Mouse (Mus musculus): ENCODE measurements around the gene Pigt.

Pigt gene

DNA sequence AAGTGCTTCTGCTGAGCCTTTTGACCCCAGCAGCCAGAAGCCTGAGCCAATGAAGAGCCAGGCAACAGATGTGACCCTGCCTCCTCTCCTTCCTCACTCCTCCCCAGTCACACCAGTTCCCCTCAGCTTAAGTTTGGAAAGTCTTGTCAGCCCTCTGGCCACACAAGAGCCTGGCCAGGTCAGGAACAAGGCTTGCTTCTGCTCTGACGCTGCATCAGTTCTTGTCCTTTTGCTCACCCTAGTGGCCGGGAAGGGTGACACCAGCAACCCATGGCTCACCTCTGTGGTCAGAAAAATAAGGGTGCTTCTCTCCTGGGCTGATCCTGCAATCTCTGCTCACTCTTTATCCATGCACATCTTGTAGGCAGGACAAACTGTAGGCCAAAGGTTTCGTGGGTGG is 23.5 kb downstream of the Pigt start:
- peak; percentile 59 for DNase-seq (ENCODE audit: low read depth, low spot score)

DNA sequence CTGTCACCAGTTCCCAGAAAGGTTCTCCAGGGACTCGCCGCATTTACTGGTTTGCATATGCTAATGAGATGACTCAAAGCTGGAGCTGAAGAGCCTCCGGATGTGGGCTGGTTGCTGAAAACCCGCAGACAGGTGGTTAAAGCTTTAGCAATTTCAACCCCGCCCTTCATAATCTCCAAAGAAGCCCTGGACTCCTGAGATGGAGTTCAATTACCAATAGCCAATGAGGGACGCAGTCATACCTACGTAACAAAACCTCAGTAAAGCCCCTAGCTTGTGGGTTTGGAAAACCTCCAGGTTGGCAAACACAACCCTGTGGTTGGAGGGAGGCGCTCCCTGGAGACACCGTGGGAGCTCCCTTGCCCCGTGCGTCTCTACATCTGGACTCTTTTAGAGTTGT is 24.5 kb downstream of the Pigt start:
- no peak for DNase-seq (ENCODE audit: low read depth, low spot score)

DNA sequence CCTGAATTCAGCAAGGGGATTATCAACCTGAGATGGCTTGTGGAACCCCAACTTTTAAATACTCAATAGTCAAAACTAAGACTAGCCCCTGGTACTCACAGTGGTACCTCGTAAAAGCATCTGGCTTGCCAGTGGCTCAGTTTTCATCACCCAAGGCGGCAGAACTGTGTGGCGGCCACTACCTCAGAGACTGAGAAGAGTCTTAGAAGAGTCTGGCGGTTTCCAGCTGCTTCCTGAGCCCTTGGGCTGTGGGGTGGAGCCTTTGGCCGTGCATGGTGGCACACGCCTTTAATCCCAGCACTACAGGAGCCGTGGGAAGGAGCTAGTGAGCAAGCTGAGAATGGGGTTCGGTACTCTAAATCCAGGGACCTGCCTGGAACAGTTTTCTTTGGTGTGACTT is 25.0 kb downstream of the Pigt start:
- no peak for DNase-seq (ENCODE audit: low read depth, low spot score)

DNA sequence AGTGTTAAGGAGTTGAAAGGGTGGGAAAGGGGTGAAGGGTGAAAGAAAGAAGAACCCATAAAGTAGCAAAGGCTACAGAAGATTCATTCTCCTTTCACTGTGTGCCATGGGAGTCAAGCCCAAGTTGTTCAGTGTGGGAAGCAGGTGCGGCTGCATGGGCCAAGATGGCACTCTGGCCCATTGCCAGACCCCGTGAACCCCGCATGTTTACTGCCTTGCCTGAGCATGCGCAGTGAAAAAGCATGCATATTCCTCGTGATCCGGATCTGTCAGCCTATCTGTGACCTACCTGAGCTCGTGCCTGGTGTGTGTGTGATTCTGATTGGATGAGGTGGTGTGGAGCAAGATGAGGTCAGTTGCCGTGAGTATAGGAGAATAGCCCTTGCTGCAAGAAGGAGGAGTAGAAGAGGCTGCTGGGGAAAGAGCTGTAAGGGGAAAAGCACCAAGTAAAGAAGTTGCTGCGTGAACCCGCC is 26.0 kb downstream of the Pigt start:
- no peak for DNase-seq (ENCODE audit: low read depth, low spot score)

DNA sequence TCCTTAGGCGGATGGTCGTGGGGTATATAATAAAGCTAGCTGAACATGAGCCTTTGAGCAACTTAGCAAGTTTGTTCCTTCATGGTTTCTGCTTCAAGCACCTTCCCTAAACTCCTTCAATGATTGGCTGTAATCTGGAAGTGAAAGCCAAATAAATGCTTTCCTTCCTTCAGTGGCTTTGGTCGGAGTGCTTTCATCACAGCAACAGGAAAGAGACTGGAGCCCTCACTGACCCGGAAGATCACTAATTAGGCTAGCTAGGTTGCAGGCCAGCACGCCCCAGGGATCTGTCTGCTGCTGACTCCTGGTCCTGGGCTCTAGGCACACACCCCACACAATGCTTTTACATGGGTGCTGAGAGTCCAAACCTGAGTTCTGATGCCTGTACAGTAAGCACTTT is 31.2 kb downstream of the Pigt start:
- no peak for DNase-seq (ENCODE audit: low read depth, low spot score)

DNA sequence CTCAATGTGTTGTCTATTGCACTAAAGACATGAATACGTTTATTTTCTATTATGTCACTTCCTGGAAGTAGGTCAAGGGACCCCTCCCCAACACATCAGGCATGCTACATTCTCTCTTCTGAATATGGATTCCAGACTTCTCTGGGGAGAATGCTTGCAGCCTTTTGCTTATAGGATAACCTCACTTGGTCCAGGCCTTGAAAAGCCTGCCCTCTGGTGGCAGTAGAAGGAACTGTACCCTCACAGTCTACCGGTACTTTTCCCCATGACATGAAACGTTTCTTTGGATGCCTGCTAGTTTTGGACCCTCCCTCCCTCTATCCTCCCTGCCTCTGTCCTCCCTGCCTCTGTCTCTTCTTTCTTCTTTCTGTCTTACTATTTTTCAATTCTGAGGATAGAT is 33.8 kb downstream of the Pigt start:
- DNase-seq (ENCODE audit: low read depth, low spot score), result peak; percentile 40

DNA sequence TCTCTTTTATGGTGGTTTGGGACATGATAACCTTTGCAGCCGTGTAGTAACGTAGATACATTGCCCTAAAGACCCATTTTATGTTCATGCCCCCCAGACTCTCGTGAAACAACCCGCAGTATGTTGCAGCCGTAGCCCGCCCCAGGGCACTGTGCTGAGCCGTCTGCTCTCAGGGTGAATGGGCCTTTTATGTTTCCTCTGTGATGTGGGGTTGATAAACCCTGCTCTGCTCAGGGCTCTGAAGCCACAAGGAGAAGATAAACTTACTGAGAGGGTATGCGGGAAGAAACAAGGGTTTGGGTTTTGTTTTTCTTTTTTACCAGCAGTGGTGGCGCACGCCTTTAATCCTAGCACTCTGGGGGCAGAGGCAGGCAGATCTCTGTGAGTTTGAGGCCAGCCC is 37.0 kb downstream of the Pigt start:
- no peak for DNase-seq (ENCODE audit: low read depth, low spot score)

DNA sequence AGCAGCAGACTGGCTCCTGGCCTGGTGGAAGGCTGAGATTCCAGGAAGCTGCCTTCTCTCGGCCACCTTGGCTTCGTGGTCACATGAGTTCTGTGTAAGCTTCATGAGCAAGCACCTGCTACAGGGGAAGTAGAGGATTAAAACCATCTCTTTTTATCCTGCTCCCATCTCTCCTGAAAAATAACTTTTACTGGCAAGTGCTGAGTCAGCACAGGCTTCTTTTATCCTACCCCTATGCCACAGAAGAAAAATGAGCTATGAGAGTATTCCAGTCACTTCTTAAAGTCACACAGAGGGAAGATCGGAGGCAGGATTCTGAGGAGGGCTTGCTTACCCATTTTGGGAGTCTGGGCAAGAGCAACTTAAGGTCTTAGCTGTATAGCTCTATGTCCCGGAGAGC is 39.7 kb downstream of the Pigt start:
- no peak for DNase-seq (ENCODE audit: low read depth, low spot score)

DNA sequence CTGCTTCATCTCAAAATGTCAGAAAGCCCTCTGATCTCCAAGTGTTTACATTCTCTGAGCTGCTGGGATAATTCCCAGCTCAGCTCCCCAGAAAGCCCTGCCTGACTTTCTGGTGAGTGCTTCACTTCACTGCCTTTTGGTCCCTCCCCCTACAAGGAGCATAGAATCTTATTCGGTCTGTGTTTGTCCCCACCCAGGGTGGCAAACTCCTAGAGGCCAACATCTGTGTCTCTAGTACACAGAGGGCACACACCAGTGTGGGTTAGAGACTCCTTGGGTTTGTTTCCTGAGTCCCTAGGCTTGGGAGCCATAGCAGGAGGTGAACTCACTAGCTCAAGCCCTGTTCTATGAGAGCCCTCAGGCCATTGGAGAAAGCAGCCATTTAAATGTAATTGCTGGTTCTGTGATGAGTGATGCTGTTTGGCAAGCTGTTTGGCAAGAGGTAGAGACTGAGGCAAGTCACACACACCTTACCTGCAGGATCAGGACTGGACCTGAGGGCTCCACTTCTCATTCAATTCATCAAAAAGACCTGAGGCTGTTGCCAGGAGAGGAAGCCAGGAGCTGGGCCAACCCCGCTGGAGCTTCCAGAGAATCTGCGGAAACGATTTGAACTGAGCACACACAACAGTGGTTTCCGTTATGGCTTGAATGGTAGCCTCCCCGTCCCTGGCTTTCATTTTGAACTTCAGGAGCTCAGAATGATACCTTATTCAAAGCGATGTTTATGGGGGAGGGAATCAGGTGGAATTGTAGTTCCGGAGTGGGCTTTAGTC is 43.5 kb downstream of the Pigt start:
- DNase-seq (ENCODE audit: low read depth, low spot score), result no peak

DNA sequence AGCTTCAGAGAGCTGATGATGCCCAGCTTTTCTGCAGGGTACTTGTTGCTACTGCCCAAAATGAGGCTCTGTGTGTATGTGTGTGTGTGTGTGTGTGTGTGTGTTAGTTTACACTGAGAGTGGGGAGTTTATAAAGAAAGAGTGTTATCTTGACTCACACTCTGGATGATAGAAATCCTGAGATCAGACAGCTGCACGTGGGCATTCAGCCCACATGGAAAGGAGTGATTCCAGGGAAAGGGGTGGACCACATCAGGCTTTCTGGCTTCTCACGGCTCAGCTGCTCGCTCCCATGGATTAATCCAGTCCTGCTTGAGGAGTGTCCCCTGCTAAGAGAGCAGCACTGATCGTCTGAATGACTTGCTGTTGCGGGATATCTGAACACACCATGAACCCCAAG is 44.8 kb downstream of the Pigt start:
- DNase-seq (ENCODE audit: low read depth, low spot score), result no peak

DNA sequence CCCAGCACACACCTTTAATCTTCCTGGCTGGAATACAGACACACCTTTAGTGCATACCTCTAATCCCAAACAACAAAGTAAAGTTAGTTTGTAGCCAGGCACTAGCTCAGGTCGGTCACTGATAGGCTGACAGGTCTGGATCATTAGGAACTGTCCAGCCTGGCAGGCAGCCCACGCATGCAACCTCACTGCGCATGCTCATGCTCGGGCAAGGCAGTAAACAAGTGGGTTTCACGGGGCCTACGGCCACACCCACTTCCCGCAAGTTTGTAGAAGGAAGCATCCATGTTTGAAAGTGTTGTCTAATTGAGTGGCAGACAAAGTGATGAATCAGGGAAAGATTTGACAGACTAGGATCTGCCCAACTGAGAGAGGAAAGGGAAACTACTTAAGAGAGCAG is 45.3 kb downstream of the Pigt start:
- DNase-seq (ENCODE audit: low read depth, low spot score), result no peak

DNA sequence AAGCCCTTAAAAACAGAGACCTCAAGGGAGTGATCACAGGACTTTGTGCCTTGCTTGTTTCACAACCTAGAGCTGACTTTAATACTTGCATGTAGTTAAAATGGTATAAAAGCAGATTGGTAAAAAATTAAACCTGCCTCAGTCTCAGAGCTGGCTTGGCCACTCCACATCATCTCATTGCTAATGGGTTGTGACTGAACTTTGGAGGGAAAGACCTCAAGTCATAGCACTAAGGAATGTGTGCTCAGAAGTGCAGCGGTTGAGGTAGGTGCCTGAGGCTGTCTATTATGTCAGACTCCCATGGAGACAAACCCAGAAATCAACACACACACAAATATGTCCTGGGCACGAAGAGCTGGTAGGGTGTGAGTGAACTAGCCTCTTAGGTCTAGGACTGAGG is 46.4 kb downstream of the Pigt start:
- no peak for DNase-seq (ENCODE audit: low read depth, low spot score)

DNA sequence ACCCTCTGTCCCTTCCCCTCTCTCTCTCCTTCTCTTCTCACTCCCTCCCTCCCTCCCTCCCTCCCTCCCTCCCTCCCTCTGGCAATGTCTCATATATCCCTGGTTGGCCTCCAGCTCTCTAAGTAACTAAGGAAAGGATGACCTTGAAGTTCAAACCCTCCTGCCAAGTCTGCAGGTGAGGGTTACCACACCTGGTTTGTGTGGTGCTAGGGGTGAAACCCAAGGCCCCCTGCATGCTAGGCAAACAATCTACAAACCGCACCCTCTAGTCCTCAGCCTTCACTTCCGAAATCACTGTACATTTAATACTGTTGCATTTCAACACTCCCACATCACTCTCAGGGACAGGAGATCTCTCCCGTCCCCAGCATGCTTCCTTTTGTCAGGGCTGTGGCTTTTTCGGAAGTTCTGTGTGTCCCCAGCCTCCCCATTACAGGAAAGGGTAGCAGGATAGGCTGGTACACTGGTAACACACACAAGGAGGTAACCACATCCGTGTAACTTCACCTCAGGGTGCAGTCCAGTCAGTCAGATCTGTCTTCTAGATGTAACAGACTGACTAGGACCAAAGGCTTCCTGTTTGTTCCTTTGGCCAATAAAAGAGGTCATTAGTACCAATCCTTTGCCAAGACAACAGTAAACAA is 47.3 kb downstream of the Pigt start:
- DNase-seq (ENCODE audit: low read depth, low spot score), result no peak

DNA sequence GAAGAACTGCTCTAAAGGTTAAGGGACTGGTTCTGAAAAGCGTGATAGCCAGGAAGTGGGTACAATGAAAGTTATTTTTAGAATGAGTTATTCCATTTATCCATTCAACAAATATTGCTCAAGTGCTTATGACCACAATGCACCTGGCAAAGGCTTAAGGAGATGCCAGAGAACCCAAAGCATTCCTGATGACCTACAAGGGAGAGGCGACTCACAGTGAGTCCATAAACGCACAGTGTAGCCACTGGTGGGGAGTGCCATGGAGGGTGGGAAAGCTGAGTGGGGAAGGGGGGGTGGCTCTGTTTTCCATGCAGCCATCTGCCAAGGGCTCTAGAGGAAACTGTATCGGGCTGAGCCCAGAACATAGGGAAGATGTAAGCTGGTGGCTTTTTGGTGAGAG is 52.0 kb downstream of the Pigt start:
- DNase-seq (ENCODE audit: low read depth, low spot score), result no peak

DNA sequence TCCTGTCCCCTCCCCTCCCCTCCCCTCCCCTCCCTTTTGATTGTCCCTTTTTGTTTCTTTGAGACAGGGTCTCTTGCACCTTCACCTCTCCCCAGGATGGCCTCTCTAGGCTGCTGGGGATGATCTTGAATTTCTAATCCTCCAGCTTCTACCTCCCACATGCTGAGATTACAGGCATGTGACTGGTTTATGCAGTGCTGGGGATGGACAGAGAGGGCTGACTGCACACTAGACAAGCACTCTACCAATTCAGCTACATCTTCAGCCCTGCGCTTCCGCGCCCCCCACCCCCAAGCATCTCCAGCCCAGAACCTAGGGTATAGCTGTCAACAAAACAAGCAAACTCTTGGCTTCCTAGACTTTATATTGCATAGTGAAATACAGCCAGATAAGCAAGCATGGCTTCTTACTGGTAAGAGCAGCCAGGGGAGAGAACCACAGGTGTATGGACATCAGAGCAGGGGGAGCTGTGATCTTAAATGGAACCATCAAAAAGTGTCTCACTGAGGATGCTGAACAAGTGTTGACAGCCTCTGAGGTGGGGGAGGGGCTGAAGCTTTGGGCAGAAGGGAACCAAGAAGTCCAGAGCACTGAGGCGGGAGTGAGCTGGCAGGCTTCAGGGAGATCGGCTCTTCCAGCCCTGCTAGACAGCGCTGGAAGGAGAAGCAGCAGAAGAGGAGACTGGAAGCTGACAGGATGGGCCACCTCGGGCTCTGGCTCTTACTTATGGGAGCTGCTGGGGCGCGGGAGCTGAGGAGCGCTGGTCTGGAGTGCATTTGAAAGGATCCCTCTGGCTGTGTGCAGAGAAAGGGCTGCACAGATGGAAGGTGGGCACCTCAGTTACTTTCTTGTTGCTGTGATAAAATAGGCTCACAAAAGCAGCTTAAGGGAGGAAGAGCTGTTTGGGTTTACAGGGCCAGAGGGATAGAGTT is 52.9 kb downstream of the Pigt start:
- peak; percentile 41 for DNase-seq (ENCODE audit: low read depth, low spot score)

DNA sequence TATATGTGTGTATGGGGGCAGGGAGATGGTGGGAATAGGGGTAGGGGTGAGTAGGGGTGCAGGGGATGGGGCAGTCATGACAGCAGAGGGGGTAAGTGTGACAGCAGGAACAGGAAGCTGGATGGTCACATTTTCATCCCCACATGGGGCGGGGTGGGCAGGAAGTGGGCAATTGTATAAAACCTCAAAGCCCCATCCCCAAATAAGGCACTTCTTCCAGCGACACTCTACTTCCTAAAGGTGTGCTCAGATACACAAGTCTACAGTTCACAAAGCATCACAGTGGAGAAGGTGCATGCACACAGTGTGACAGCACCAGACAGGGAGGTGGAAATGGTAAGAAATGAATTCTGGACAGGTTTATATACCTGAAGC is 53.6 kb downstream of the Pigt start:
- DNase-seq (ENCODE audit: low read depth, low spot score), result no peak

DNA sequence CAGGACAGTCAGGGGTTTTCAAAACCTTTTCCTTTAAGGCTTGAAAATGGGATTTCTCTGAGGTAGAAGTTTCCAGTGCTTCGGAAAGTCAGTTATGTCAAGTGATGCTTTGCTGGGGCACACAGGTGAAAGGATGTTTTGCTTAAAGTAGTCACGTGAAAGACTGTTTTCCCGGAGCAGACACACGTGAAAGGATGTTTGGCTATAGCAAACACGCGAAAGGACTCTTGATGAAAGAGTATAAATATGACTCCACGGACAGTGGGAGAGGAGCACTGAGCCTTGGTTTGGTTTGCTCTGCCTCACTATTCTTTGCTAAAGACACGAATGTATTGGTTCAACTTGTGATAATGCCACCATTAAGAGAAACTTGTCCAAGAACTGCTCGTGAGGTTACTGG is 54.2 kb downstream of the Pigt start:
- DNase-seq (ENCODE audit: low read depth, low spot score), result no peak
